8 mouse cellular contexts compared by ENCODE assay signal in genomic region chr16:72664233-72664613, GRCm38 (mm10).
DNase-seq lines count a peak whose midpoint lies in the region; ATAC-seq and TF ChIP-seq lines count a peak whose summit lies in the region.

No protein-coding gene starts in this region.

- no peaks in the 10 kb centered on the region for H3K9me3 ChIP-seq in heart, embryonic 13.5 days
- H3K9me3 ChIP-seq in liver, embryonic 11.5 days (ENCODE audit: control insufficient read depth, low read length): no peaks in the 10 kb centered on the region
- no peaks in the 10 kb centered on the region for H3K9me3 ChIP-seq in stomach, embryonic 15.5 days

- H3K27ac ChIP-seq in liver, adult 2 months (replicated peaks; ENCODE audit: insufficient read depth, low read depth, low read length): no peak overlapping the region
- H3K27ac ChIP-seq in heart, embryonic 13.5 days (replicated peaks): peak overlapping the region; percentile 94
- peak overlapping the region; percentile 25; the same call in 1 of the 2 replicates for H3K27ac ChIP-seq in liver, embryonic 11.5 days (ENCODE audit: low read depth, low read length)
- H3K27ac ChIP-seq in stomach, embryonic 15.5 days: peak overlapping the region; percentile 95

- 0 out of 2 replicates have a peak, but pooled peaks cover 3% of the 10 kb centered on the region for H3K79me2 ChIP-seq in liver, adult 2 months (ENCODE audit: control insufficient read depth, insufficient read depth, low read length)

- no peaks in the 10 kb centered on the region for H3K36me3 ChIP-seq in liver, adult 2 months (ENCODE audit: control insufficient read depth, insufficient read depth, low read length)
- no peaks in the 10 kb centered on the region for H3K36me3 ChIP-seq in heart, embryonic 13.5 days
- no peaks in the 10 kb centered on the region; the same call in 1 of the 2 replicates for H3K36me3 ChIP-seq in liver, embryonic 11.5 days (ENCODE audit: control insufficient read depth, insufficient read depth, low read length)
- no peaks in the 10 kb centered on the region for H3K36me3 ChIP-seq in stomach, embryonic 15.5 days

- H3K9ac ChIP-seq in liver, adult 2 months (ENCODE audit: low read depth, low read length): peak overlapping the region; percentile 14
- peak overlapping the region; percentile 79 for H3K9ac ChIP-seq in heart, embryonic 13.5 days
- H3K9ac ChIP-seq in liver, embryonic 11.5 days (ENCODE audit: low read depth, low read length): peak overlapping the region; percentile 71
- peak overlapping the region; percentile 68; the same call in 1 of the 2 replicates for H3K9ac ChIP-seq in stomach, embryonic 15.5 days

- peak overlapping the region; percentile 73 for H3K4me3 ChIP-seq in liver, adult 2 months (ENCODE audit: insufficient read depth, low read depth, low read length)
- H3K4me3 ChIP-seq in heart, embryonic 13.5 days: peak overlapping the region; percentile 87
- H3K4me3 ChIP-seq in liver, embryonic 11.5 days (ENCODE audit: low read depth, low read length): peak overlapping the region; percentile 67
- peak overlapping the region; percentile 73 for H3K4me3 ChIP-seq in stomach, embryonic 15.5 days (replicated peaks)

- peak overlapping the region; percentile 75 for H3K4me2 ChIP-seq in heart, embryonic 13.5 days
- peak overlapping the region; percentile 63 for H3K4me2 ChIP-seq in liver, embryonic 11.5 days
- peak overlapping the region; percentile 77 for H3K4me2 ChIP-seq in stomach, embryonic 15.5 days

- DNase-seq in liver, adult 2 months (ENCODE audit: extremely low read depth, low read depth, low spot score): peak; percentile 70
- no peak for DNase-seq in liver
- DNase-seq in cerebellum, adult 11-12 months: peak; percentile 23
- no peak for DNase-seq in liver, embryonic 11.5 days (ENCODE audit: low spot score)
- DNase-seq in thymus, postnatal 4 days: no peak
- DNase-seq in frontal cortex, postnatal 14 days (ENCODE audit: low spot score in 2 of 2): no peak

- no peaks in the 10 kb centered on the region for H3K27me3 ChIP-seq in liver, adult 2 months (ENCODE audit: control insufficient read depth, insufficient read depth, low read length)
- no peaks in the 10 kb centered on the region for H3K27me3 ChIP-seq in heart, embryonic 13.5 days (replicated peaks)
- peaks cover 15% of the 10 kb centered on the region for H3K27me3 ChIP-seq in liver, embryonic 11.5 days (replicated peaks; ENCODE audit: control insufficient read depth, insufficient read depth, low read length)
- no peaks in the 10 kb centered on the region for H3K27me3 ChIP-seq in stomach, embryonic 15.5 days (replicated peaks)

- H3K4me1 ChIP-seq in liver, adult 2 months (ENCODE audit: control insufficient read depth, insufficient read depth, low read length): no peaks in the 10 kb centered on the region
- peaks cover 22% of the 10 kb centered on the region for H3K4me1 ChIP-seq in heart, embryonic 13.5 days
- H3K4me1 ChIP-seq in liver, embryonic 11.5 days (replicated peaks; ENCODE audit: control insufficient read depth, insufficient read depth, low read length): peaks cover 3% of the 10 kb centered on the region; the same call in 1 of the 2 replicates
- 0 out of 2 replicates have a peak, but pooled peaks cover 3% of the 10 kb centered on the region for H3K4me1 ChIP-seq in stomach, embryonic 15.5 days

- no peak for TF ChIP-seq CTCF in liver, adult 2 months (IDR thresholded peaks at IDR 0.05; ENCODE audit: low read depth, low read length)

- WGBS in liver, adult 2 months: 1% methylated on average over 12 of the region's 12 CpGs
- under 1% methylated on average over 12 of the region's 12 CpGs for WGBS in heart, embryonic 13.5 days
- 2% methylated on average over 12 of the region's 12 CpGs for WGBS in liver, embryonic 11.5 days
- WGBS in stomach, embryonic 15.5 days: 1% methylated on average over 12 of the region's 12 CpGs

- no peak for TF ChIP-seq POLR2A in liver, adult 2 months (IDR thresholded peaks at IDR 0.05; ENCODE audit: extremely low read depth, insufficient read depth, low read length)

- no peak for ATAC-seq in heart, embryonic 13.5 days (ENCODE audit: extremely low read depth, insufficient number of reproducible peaks, low FRiP score, low TSS enrichment)
- ATAC-seq in liver, embryonic 11.5 days (replicated peaks; ENCODE audit: low FRiP score): no peak
- ATAC-seq in stomach, embryonic 15.5 days (ENCODE audit: insufficient read depth, low FRiP score, low read depth): no peak

Comparison
In these comparisons a context has a peak if more than half of its experiments do, and no peak if none do; other contexts are left out.
1. DNase-seq: peak in liver, adult 2 months (single experiment) and cerebellum, adult 11-12 months (single experiment); none in liver (single experiment), liver, embryonic 11.5 days (single experiment), thymus, postnatal 4 days (single experiment) and frontal cortex, postnatal 14 days (0 of 2).
2. H3K9ac ChIP-seq: peak in every context shown above with its lines; median percentile 79 in heart, embryonic 13.5 days; 71 in liver, embryonic 11.5 days; 68 in stomach, embryonic 15.5 days; 14 in liver, adult 2 months.
3. Peak in every context shown above with its lines, with median percentiles within 50 percentile points of each other: H3K4me3 ChIP-seq and H3K4me2 ChIP-seq.